Mouse (Mus musculus) E14TG2a.4 (cell line): Measurements from ENCODE around the gene Amigo3.

Experiments used
- CTCF ChIP-seq: conservative IDR thresholded peaks from 2 replicates; pipeline ENCODE4 v1.5.1; 2014; ENCODE audit warnings: low read length
- NANOG ChIP-seq: IDR thresholded peaks from 2 replicates; pipeline ENCODE4 v1.6.1; 2014; ENCODE audit warnings: borderline replicate concordance, low read length, mixed read lengths
- POU5F1 ChIP-seq: IDR thresholded peaks from 2 replicates; pipeline ENCODE4 v1.6.1; 2014; ENCODE audit warnings: low read length, borderline replicate concordance

DNA sequence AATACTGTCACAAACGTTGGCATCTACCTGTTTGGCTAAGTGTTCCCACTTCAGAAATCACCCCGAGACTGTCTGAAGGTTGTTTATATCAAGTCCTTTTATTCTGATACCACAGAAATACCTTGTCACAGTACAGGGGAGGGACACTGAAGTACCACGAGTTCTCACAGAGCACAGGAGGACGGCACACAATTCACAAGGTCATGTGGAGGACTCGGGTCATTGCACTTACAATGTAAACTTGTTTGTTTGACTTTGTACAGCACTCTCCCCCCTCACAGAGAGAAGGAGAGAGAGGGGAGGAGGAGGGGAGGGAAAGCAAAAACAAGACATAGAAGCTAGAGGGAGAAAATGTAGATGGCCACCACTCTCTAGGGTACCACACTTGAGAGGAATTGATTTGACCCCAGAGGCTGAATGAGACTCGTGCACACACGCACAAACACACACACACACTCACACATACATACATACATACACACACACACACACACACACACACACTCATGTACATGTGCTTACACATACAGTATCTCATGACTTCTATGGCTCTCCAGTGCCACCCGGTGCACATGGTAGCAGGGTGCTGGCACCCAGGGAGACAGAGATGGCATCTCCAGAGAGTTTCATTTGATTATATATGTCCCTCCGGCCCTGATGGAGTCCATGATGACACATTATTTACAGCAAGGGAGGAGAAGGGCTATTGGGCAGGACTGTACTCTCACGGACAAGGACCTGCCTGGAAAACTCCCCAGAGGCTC, 43.2 kb downstream of the Amigo3 start:
- TF ChIP-seq CTCF (no peak), POU5F1 (no peak), NANOG (no peak)
